Mouse (Mus musculus): ENCODE measurements around the gene C330007P06Rik.
A peak's percentile ranks its signal among the peaks of the same experiment; 100 is the strongest.

Gene C330007P06Rik

DNA sequence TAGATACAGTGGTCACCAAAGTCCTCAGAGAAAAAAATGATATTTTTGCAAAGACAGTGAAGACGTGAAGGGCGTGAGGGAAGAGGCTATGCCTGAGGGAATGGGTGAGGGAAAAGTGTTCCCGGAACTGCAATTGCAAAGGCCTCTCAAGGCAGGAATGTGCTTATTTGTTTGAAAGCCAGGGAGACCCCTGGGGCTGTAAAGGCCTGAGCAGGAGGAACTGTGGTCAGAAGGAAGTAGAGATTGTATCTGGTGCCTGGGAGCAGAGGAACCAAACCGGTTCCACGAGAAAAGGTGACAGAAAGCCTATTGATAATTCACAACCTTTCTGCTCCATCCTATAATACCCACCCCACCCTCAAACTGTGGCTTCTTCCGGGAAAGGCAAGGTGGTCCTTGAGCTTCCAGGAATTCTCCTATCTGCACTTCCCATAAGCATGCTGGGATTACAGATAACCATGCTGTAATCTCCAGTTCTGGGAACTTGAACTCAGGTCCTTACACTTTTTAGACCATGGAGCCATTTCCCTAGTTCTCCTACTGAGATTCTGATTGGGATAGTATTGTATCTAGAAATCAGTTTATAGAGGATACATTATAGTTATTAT lies 36.7 kb downstream of the C330007P06Rik start:
- no peak for DNase-seq (ENCODE audit: low spot score)

DNA sequence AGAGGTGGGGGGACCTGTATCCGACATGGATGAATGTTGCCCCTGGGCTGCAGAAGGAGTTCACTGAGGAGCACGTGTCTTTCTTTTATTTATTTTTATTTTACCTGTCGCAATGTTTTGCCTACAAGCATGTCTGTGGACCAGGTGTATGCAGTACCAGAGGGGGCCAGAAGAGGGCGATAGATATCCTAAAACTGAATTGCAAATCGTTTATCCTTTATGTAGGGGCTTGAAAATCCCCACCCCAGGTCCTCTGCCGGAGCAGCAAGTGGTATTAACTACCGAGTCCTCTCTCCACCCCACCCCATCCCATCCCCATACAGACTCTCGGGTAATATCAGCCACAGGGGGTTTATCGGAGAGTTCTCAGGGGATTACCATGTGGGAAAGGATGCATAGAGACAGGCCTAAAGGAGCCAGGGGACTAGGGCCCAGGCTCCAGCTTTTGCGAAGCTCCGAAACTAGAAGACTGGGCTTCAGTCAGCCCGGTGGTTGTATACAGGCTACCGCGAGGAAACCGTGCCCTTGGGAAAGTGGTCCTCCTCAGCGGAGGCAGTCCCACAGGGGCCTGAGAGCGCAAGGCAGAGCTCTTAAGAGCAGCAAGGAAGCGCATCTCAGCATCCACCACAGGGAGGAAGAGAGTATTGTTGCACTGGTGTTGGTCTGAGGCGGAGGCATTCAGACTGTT lies 40.4 kb downstream of the C330007P06Rik start:
- peak; percentile 13 for DNase-seq (ENCODE audit: low spot score)

DNA sequence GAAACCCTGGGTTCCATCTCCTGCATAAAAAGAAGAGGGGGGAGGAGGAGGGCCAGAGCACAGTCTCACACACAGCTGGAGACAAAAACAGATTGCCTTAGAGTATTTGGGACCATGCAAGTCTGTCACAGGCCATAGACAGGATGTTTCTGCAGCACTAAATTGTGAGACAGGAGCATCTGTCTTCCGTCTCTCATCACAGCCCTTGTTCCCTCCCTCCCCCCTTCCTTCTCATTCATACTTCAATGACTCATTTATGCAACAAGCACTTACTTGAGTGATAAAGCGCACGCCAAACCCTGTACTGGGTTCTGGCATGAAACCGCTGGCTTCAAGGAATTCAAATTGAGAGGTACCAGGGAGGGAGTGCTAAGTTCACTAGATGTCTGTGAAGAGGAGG lies 42.3 kb downstream of the C330007P06Rik start:
- DNase-seq (ENCODE audit: low spot score): no peak

DNA sequence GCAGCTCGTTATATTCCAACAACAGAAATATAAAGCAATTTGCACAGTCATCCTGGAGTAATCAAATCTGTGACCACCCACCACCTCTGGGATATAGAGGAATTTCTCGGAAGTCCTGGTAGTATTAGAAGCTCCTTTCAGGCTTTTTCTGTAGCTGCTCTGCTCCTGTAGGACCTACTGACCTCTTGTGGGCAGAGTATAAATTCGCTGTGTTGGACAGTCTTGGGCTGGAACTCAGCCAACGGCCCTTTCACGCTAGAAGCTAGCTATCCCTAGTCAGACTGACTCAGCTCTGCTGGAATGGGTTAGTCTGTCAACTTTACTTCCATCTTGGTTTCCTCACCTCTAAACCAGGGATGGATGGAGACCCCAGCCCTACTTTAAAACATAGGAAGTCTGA lies 43.6 kb downstream of the C330007P06Rik start:
- DNase-seq (ENCODE audit: low spot score): peak; percentile 11

DNA sequence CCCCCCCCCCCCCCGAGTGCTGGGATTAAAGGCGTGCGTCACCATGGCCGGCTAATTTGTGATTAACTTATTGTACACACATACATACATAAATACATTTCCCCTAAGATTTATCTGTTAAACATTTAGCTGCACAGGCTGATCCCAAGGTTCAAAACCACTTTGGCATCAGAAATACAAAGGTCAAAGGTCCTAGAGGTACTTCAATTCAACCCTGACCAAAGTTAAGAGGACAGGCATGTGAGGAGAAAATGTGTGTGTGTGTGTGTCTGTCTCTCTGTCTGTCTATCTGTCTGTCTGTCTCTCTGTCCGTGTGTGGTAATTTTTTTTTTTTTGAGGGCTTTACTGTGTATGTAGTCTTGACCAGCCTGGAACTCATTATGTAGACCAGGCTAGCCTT lies 47.0 kb downstream of the C330007P06Rik start:
- DNase-seq (ENCODE audit: low spot score): no peak

DNA sequence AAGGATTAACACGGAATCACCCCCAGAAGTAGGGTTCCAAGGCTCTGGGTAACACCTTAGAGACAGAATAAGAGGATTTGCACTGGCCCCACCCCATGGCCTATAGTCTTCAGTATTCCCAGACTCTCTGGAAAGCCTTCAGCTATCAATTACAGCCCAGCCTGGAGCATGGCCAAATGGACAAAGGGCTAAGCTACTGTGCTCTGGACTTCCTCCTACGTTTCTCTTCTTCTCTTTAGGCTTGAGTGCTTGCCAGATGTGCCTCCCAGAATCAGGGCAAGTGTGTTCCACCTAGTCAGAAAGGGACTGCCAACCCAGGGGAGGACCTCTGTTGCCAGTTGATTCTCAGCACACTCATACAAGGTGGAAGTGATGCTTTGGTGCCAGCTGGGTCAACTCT lies 48.9 kb downstream of the C330007P06Rik start:
- DNase-seq (ENCODE audit: low spot score): no peak

DNA sequence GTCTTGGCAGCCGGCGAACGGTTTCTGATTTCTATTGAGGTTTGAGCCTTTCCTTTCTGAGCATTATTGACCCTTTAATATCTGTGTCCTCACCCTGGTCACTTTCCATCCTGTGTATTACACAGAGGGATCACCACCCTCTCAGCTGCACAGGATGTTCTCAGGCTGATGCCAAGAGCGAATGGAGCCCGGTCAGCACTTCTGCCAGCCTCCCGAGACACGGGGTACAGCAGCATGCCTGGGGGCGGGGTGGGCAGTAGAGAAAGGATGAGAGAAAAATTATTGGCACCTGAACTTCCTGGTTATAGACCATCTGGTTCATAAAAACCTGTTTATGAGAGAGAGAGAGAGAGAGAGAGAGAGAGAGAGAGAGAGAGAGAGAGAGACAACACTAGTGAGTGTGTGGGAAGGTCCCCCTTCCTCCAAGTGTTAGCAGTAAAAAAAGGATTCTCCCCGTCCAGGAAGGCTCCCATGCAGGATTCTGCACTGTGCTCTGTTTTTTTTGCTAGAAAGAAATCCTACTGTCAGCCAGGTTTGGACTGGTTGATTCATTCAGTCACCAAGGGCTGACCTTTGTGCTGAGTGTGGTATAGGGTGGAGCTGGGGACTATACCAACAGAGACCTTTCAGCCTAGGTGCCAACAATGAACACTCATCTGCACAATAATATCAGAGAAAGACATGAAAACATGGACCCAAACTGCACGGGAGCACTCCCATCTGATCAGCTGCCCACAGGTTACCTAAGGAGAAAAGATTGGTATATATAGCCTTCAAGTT lies 49.8 kb downstream of the C330007P06Rik start:
- DNase-seq (ENCODE audit: low spot score): no peak

DNA sequence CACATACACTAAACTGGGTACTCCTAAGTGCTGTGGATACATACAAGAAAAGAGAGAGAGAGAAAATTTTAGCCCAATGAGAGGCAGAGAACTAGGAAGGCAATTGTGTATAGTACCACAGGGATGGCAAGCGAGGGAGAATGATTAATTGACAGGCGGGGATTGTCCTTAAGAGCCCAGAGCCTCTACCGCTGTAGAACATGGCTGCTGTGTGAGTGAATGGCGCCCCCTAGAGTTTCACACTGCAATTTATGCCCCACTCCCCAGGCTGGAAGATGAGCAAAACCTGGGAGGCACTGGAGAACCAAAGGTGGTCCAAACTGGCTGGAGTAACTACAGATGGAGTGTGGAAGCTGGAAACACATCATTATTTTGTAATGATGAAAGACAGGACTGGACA lies 53.7 kb downstream of the C330007P06Rik start:
- no peak for DNase-seq (ENCODE audit: low spot score)

DNA sequence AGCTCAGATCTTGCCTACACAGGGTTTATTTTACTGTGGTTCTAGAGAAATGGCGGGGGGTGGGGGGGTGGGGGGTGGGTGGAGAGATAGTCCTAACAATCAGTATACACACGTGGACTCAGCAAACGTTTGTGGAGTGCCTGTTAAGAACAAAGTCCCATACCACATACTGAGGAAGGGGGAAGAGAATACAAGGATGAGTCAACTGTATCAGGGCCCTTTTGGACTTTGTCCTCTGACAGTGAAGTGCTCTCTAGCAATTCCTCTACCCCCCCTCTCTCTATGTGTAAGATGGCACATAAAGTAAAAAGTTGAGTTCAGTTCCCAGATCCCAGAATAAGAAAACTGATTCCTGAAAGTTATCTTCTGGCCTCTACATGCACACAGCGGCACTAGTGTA lies 54.3 kb downstream of the C330007P06Rik start:
- no peak for DNase-seq (ENCODE audit: low spot score)

DNA sequence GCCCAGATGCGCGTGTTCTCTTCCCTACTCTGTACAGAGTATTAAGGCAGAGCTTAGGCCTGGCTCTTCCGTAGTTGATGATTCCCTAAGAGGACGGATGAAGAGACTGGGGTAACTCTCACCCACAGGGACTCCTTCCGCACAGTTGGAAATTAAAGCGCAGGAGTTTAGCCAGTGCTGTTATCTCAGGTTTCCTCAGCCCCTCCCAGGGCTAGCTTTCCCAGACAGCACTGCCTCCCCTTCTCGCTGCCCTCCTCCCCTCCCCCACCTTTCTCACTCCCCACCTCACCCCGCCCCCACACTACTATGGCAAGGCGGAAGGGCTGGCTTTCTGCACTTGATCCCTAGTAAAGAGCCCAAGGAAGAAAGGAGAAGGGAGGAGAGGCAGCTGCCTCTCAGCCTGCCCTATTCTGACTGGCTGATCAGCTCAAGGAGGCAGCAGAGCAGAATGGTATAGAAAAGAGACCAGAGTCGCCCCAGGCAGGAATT lies 56.9 kb downstream of the C330007P06Rik start:
- no peak for DNase-seq (ENCODE audit: low spot score)

DNA sequence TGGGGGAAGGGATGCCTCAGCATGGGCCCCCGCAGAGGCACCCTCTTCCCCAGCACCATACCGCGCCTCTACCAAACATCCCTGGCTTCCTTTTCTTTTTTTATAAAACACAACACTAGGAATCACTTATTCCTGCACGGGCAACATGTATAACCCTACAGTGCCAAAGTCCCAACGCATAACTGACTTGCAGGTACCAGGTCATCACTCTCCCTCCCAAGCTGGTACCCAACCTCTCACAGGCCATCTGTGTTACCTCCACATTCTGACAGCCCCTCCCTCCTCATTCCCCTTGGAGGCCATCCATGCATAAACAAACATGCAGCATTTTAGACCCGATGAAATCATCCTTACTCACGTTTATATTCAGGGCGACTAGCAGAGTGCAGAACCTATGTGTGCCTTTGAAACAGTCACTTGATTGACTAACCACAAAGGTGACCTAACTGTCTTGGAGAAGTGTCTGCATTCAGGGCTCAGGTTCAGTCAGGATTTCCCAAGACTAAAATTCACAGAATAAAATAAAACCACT lies 57.5 kb downstream of the C330007P06Rik start:
- DNase-seq (ENCODE audit: low spot score): no peak

DNA sequence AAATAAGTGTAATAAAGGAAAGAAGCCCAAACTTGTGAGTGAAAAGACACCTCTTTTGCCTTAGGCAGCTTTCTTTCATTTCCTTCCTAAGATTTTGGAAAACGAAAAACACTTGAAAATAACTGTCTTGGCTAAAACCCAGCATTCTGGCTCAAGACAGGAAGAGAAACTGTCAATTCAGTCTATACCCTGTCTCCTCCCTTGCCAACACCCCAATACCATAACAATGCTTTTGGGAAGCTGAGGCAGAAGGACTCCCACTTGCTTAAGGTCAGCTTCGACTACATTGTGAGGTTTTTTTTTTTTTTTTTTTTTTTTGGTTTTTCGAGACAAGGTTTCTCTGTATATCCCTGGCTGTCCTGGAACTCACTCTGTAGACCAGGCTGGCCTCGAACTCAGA lies 58.5 kb downstream of the C330007P06Rik start:
- no peak for DNase-seq (ENCODE audit: low spot score)

DNA sequence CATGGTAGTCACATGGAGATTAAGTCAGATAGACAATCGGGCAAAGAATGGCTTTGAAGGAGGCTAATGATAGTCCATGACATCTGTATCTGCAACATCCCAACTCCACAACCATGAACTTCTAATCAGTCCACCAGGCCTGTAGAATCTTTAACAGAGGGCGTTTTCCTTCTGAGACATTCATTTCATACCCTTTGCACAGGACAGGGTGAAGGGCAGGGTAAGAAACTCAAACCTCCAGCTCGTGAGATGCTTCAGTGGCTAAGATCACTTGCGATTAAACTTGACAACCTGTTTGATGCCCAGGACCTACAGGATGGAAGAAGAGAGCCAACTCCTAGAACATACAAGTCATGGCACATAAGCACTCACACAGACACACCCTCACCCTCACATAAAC lies 58.9 kb downstream of the C330007P06Rik start:
- no peak for DNase-seq (ENCODE audit: low spot score)

DNA sequence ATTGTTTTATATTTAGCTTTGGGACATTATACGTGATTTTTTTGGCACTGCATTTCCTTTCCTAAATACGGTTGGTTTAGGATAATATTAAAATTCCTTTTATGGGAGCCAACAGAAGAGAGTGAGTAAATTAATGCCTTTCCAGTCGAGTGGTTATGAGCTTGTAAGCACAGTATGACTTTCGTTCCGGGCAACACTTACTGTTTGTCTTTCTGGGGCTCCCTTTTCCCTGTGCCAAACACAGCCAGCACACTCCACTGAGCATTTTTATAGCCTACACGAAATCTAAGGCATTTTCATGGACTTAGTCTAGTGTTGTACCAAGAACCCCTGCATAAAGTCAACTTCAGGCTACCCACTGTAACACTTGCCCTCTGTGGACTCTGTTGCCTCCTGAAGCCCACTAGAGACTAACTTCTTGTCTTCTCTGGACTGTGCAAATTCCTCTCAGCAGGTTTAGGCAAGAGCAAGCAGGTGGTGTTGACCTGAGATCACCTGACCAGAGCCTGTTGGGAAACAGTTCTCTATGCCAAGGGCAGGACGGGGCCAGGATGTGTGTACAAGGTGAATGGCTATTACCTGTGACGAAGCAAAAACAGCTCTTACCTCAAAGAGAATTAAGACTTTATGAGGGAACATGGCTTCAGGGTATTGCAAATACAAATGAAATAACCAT lies 59.6 kb downstream of the C330007P06Rik start:
- no peak for DNase-seq (ENCODE audit: low spot score)

DNA sequence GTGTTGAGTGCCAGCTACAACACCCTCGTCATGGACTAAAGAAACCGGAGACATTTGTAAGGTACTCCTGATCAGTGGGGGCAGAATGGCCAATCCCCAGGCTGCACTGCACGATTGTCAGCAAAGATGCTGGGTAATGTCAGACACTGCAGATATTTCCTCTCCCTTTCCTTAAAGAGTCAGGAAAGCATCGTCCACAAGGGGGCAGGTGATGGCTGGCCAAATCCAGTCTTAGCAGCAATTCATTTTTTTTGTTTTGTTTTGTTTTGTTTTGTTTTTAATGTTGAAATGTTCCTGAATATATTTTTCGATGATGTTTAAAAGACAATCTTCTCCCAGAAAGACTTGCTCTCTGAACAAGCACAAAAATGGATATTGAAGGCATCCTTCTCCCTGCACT lies 62.5 kb downstream of the C330007P06Rik start:
- no peak for DNase-seq (ENCODE audit: low spot score)

DNA sequence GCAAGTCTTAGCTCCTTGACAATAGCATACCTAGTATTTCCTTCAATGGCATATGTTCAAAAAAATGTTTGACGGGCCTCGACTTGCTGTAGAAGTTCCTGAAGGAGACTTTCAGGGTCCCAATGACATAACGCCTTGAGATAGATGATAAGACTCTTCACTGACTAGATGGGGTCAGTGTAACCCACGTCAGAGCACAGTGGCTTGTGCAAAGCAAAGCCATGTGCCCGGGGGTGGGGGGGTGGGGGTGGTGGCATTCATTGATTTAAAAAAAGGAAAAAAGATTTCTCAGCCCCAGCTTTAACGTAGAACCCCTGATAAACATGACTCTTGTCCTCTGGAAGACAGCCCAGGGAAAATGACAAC lies 65.6 kb downstream of the C330007P06Rik start:
- DNase-seq (ENCODE audit: low spot score): no peak

DNA sequence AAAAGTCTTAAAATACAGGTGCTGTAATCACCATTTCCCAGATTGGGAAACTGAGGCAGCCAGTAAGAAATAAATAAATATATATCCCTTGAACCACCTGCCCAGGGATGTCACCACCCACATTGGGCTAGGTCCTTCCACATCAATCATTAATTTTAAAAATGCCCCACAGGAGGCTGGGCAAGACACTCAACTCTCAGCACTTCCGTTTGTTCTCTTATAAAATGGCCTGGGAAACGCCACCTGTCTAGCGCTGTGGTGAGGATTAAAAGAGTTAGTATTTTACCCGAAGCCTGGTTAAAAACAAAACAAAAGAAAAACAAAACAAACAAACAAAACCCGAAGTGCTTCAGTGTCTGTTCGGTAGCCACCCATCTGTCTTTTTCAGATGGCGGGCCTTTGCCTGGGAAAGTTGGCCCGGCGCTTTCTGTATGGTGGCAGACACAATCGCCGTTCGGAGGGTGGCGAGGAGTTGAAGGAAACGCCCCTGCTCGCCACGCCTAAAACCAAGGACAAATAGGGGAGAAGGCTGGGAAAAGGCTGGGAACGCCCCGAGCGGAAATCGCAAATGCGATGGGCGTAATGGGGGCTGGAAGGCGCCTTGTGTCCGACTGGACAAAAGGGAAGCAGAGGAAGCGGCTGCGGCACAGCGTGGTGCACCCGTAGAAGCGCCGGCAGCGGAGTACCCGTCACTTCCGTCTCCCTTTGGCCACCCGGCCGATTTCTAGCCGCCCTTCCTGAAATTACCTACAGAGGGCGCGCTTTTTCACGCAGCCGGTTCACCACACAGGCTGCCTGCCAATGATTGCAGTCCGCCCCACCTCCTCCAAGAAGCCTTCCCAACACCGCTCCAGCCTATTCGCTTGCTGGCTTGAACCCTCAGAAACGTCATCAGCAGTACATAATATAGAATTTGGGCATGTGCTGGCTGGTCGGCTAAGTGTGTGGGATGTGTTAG lies 66.3 kb downstream of the C330007P06Rik start:
- DNase-seq (ENCODE audit: low spot score): peak; percentile 44

DNA sequence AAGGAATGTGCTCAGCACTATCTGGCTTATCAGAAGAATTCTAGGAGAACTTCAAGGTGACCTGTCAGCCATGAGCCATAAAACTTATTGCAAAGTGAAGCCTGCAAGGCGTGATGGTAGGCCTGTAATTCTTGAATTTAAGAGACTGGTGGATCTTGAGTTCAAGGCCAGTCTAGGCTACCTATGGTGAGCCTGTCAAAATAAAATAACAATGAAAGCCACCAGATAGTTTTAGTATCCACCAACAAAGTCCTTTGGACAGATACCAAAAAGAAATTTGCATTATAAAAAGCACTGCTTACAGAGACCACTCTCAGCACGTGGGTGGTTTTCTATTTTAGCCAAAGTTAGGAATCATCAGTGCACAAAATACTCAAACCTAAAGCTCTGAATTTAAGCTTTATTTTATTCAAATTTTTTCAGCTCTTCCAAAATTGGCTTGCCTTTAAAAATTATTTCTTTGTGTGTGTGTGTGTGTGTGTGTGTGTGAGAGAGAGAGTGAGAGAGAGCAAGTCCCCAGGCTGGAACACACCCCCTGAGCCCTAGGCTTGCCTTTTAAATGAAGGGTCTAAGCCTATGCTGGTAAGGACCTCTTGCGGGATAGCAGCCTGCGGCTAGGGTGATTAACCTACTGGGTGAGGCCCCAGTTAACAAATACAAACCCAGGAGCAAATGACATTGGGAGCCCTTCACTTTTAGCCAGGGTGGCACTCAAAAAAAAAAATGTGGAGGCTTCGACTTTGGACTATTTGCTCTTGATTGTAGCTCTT lies 68.3 kb downstream of the C330007P06Rik start:
- no peak for DNase-seq (ENCODE audit: low spot score)

DNA sequence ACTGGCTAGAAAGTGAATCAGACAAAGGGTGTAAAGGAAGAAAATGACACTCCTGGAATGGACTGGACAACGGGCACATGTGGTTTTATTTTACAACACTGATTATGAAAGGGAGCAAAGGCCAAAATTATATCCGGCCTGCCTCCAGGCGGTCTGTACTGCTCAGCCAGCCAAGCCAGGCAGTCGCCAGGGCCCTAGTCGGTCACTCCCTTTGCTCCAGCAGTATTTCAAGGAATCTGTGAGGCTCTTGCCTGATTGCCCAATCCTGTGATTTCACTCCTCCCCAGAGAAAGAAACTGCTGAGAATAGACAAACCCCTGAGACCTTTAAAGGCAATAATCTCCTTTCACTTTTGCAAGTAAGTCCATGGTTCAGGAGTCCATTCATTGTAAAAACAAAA lies 69.7 kb downstream of the C330007P06Rik start:
- no peak for DNase-seq (ENCODE audit: low spot score)

DNA sequence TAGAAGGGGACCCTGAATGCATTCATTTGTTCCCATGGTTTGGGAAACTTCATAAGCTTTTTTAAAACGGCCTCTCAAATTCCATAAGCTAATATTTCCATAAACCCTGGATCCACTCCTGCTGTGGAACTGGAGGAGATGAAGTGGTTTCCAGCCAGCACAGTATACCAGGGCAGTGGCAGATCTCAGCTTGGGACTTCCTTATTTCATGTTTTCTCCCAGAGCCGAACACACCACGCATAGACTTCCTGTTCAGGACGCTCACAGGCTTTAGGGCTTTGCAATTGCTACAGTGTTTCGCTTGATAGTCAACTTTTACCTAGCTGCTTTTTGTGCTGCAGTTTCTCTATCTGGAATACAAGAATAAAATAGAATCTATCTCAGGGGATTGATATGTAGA lies 70.7 kb downstream of the C330007P06Rik start:
- DNase-seq (ENCODE audit: low spot score): no peak
